Mouse (Mus musculus) kidney, embryonic 14.5 days (tissue): ENCODE results near the gene Trem1. TPM values are rescaled to one million over a fixed set of nuclear protein-coding genes. Genes with fewer than 3 reads are reported as not detected.

Source experiments
- ATAC-seq: fragments of 200-750 bp; cut with Nextera tagmentation; 2 replicates; pipeline ENCODE4 v1.8.0; 2017; ENCODE audit warnings: moderate number of reproducible peaks, mild to moderate bottlenecking, moderate TSS enrichment, moderate library complexity; ENCODE audit not compliant: low FRiP score, low TSS enrichment
- H3K27ac ChIP-seq: fragments of 300-500 bp; sonication (generic); 2 replicates; pipeline ENCODE4 v1.5.1; 2014; ENCODE audit warnings: low read depth, mild to moderate bottlenecking, low read length, moderate library complexity, mixed read lengths
- H3K27me3 ChIP-seq: fragments of 300-500 bp; sonication (generic); 2 replicates; pipeline ENCODE4 v1.6.1; 2014; ENCODE audit warnings: mild to moderate bottlenecking, low read length; ENCODE audit not compliant: control insufficient read depth, insufficient read depth
- H3K36me3 ChIP-seq: fragments of 300-500 bp; sonication (generic); 2 replicates; pipeline ENCODE4 v1.6.1; 2014; ENCODE audit warnings: low read length, mixed read lengths; ENCODE audit not compliant: control insufficient read depth, insufficient read depth
- H3K4me1 ChIP-seq: fragments of 300-500 bp; sonication (generic); 2 replicates; pipeline ENCODE4 v1.6.1; 2014; ENCODE audit warnings: low read length, mixed read lengths; ENCODE audit not compliant: control insufficient read depth, insufficient read depth
- H3K4me2 ChIP-seq: fragments of 300-500 bp; sonication (generic); replicated peaks from 2 replicates; pipeline ENCODE4 v1.6.1; 2014; ENCODE audit warnings: low read depth, mild to moderate bottlenecking, low read length
- H3K4me3 ChIP-seq: fragments of 300-500 bp; sonication (generic); 2 replicates; pipeline ENCODE4 v1.5.1; 2014; ENCODE audit warnings: mild to moderate bottlenecking, low read length
- H3K9ac ChIP-seq: fragments of 300-500 bp; sonication (generic); 2 replicates; pipeline ENCODE4 v1.6.1; 2014; ENCODE audit warnings: low read depth, mild to moderate bottlenecking, low read length, moderate library complexity
- H3K9me3 ChIP-seq: fragments of 300-500 bp; sonication (generic); 2 replicates; pipeline ENCODE4 v1.6.1; 2016; ENCODE audit warnings: low read length; ENCODE audit not compliant: control insufficient read depth
- WGBS: fragments of 180-500 bp; shearing (Covaris S2); extraction: QIAGEN DNeasy Blood & Tissue Kit; methylation state at CpG from one replicate; pipeline ENCODE4 v1.1.7; 2014; 5-methylcytosine and 5-hydroxymethylcytosine counted together
- polyA plus RNA-seq: library from polyadenylated mRNA; unstranded; fragments of >200 nt; fragmentation: Nextera tagmentation; extraction: Ambion mirVana; gene quantifications from 2 replicates; pipeline ENCODE4 v1.2.1, GENCODE M21; 2014

Trem1 gene
- polyA plus RNA-seq, 1 experiment from 2014 or later: not detected

GRCm38 (mm10) chr17:48293500-48294194 is 61.1 kb downstream of the Trem1 start:
- Histone ChIP-seq H3K4me3 (no peak overlapping the region), H3K4me2 (no peak overlapping the region), H3K36me3 (no peaks in the 10 kb centered on the region), H3K27ac (no peak overlapping the region), H3K9ac (no peak overlapping the region), H3K27me3 (no peaks in the 10 kb centered on the region), H3K9me3 (no peaks in the 10 kb centered on the region), H3K4me1 (no peaks in the 10 kb centered on the region)
- 85% methylated on average over 5 of the region's 5 CpGs for WGBS
- no peak for ATAC-seq

Other genes starting within 250 kb of the Trem1 start
- gene 1700122O11Rik, start 194.5 kb upstream of the Trem1 start, polyA plus RNA-seq: not detected in 2 replicates
- not detected in 2 replicates for gene 1700067P10Rik, start 143.4 kb upstream of the Trem1 start, polyA plus RNA-seq
- not detected in 2 replicates for gene 9830107B12Rik, start 86.5 kb upstream of the Trem1 start, polyA plus RNA-seq
- not detected in 2 replicates for gene A530064D06Rik, start 65.5 kb upstream of the Trem1 start, polyA plus RNA-seq
- gene Trem3, start 15.0 kb downstream of the Trem1 start, polyA plus RNA-seq: not detected in 2 replicates
- 0.19 and 0.43 TPM in 2 replicates for gene Treml4, start 31.5 kb downstream of the Trem1 start, polyA plus RNA-seq
- 0.16 TPM in 1 of 2 replicates, not detected in the other for gene Treml2, start 66.7 kb downstream of the Trem1 start, polyA plus RNA-seq
- 0.10 and 0.49 TPM in 2 replicates for gene B430306N03Rik, start 83.4 kb downstream of the Trem1 start, polyA plus RNA-seq
- 2.0 and 2.8 TPM in 2 replicates for gene Trem2, start 113.6 kb downstream of the Trem1 start, polyA plus RNA-seq
- 0.67 and 0.76 TPM in 2 replicates for gene Treml1, start 127.1 kb downstream of the Trem1 start, polyA plus RNA-seq
- 16.4 and 26.7 TPM in 2 replicates for gene Nfya, start 177.1 kb downstream of the Trem1 start, polyA plus RNA-seq
- 82.5 and 101 TPM in 2 replicates for gene Oard1, start 177.2 kb downstream of the Trem1 start, polyA plus RNA-seq
- 0.69 and 0.89 TPM in 2 replicates for gene Apobec2, start 200.2 kb downstream of the Trem1 start, polyA plus RNA-seq
- gene Tspo2, start 218.8 kb downstream of the Trem1 start, polyA plus RNA-seq: 1.9 TPM in 2 replicates
- gene Unc5cl, start 222.1 kb downstream of the Trem1 start, polyA plus RNA-seq: 3.5 and 4.7 TPM in 2 replicates